Mouse (Mus musculus) naive thymus-derived CD4-positive, alpha-beta T cell, adult 5 months (primary cell): ENCODE results near the gene Zfp300. TPM values are rescaled to one million over a fixed set of nuclear protein-coding genes. Genes with fewer than 3 reads are reported as not detected.

ENCODE experiments used
- polyA plus RNA-seq: library from polyadenylated mRNA; unstranded; fragments of 100-300 nt; shearing (Covaris generic); gene quantifications from one replicate; pipeline ENCODE4 v1.2.1, GENCODE M21; 2017

Zfp300 gene
- polyA plus RNA-seq: 1.6 TPM

DNA sequence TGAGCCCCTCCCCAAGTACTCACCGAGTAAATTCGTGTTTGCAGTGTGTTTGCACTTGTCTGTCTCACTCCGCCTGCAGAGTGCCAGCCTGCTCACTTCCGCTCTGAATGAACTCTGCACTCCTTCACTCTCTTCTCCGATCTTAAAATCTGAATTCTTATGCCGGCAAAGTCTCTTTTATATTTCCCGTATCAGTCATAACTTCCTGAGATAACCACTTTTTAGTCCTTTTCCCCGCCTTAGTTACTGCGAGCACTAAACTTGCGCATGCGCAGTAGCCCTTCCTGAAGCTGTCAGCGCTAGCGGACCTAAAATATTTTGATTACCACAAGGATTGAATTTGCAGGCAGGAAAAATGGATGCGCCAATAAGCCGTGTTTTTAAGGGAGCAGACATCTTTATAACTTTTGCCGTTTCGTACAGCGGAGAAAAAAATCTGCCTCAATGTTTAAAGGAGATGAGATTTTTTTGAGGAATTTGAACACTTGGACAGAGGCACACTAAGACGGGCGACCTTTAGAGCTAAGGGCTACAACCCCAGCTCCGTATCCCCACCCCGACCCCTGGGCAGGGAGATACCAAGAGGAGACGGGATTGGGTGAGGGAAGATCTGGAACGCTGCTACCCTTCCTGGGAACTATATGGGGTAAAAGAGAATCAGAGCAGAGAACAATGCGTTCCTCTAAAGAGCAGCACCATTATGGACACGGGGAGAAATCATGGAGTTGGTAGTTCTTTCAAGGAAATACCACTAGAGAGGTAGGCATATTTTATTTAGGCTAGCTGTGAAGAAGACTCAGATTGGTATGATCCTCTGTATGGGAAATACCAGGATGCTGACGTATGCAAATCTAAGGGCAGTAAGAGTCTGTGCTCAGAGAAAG lies at the start of gene Zfp300:
Gene Zfp300 (minus strand): TSS at position 545 of the 884 bp plus-strand sequence.

DNA sequence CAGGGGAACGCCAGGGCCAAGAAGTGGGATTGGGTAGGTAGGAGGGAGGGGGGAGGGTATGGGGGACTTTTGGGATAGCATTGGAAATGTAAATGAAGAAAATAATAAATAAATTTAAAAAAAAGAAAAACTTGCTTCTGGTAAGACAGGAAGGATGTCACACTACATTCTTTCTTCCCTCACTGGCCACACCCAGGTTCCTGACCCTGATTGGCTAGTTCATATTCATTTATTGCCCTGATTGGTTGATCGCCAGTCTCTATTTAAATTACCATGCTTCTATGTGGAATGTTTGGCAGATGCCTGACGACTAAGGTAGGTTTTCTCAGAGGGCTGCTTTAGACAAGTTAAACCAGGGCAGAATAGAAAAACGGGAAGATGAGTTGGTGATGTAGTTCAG lies 26.2 kb upstream of the Zfp300 start, which contains the start of gene Ssxa1:
Gene Ssxa1 (plus strand): TSS at position 301 of the 400 bp plus-strand sequence.

DNA sequence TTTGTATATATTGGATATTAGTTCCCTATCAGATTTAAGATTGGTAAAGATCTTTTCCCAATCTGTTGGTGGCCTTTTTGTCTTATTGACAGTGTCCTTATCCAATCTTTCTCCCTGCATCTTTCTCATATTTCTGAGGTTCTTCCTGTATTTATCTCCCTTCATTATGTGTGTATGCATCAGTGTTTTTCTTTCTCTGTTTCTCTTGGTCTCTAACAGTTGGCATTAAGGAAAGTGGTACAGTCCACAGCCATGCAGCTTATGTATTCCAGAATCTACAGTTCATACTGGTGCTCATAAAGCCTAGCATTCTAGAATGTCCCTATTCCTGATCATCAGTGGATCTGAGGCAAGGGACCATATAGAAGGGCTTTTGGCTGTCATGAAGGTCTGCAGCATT lies 21.2 kb downstream of the Zfp300 start, which contains the start of gene Spaca5:
Gene Spaca5 (plus strand): TSS at position 301 of the 400 bp plus-strand sequence.

DNA sequence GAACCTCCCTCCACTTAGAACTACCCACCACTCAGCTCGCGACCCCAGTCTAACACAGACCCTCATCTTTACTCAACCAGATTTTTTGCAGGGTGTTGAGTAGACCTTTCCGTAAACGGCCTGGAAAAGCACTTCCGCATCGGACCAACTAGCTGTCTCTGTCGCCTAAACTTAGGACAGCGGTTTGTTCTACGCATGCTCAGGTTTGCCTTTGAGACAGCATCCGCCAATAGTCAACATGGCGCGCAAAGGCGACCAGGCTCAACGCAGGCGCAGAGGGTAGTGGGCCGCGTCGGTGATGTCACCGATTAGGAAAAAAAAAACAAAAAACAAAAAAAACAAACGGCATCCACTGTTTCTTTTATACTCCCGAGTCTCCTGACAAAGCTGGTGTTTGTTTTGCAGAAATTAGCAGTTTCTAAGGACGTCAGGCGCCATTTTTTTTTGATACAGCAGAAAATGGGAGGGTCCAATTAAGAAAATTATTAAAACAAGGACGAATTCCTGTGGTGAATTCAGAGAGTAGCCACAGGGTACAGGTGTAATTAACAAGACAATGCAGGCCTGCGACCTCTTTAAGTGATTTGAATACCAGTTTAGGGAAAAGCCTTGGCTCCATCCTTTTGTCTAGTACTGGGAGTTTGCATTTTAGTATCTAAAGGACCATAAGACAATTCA lies 27.3 kb downstream of the Zfp300 start, which contains the start of gene Zfp182:
Gene Zfp182 (minus strand): TSS at position 451 of the 678 bp plus-strand sequence.

Other genes with a start within 250 kb of the Zfp300 start
- not detected for gene Timp1, start 219.4 kb downstream of the Zfp300 start, polyA plus RNA-seq
- gene Syn1, start 168.5 kb downstream of the Zfp300 start, polyA plus RNA-seq: 0.21 TPM
- gene Cfp, start 158.0 kb downstream of the Zfp300 start, polyA plus RNA-seq: 2.7 TPM
- 9.6 TPM for gene Elk1, start 138.9 kb downstream of the Zfp300 start, polyA plus RNA-seq
- gene Uxt, start 127.5 kb downstream of the Zfp300 start, polyA plus RNA-seq: 40.4 TPM
- gene Zfp182, start 27.2 kb downstream of the Zfp300 start, polyA plus RNA-seq: 9.9 TPM
- not detected for gene Spaca5, start 21.1 kb downstream of the Zfp300 start, polyA plus RNA-seq
- gene Ssxa1, start 26.3 kb upstream of the Zfp300 start, polyA plus RNA-seq: not detected
- gene Gm21876, start 86.1 kb upstream of the Zfp300 start, polyA plus RNA-seq: not detected